Mouse (Mus musculus): ENCODE results near the gene Rplp1. TPM values are rescaled to one million over a fixed set of nuclear protein-coding genes. Genes with fewer than 3 reads are reported as not detected.
A peak's percentile ranks its signal among the peaks of the same experiment; 100 is the strongest.

The Rplp1 gene
- 1,000 and 1,067 TPM in 2 replicates for polyA plus RNA-seq (2014; fragmentation: Nextera tagmentation; extraction: Ambion mirVana)

- H3K27ac ChIP-seq (ENCODE audit: low read depth, low read length), result peak within 1 kb of the TSS; percentile 87
- H3K9me3 ChIP-seq (ENCODE audit: control insufficient read depth, low read length), result no peaks in the 10 kb centered on the region
- H3K4me2 ChIP-seq (ENCODE audit: low read depth, low read length, severe bottlenecking), result peak within 1 kb of the TSS; percentile 60
- H3K36me3 ChIP-seq (ENCODE audit: control insufficient read depth, insufficient read depth, low read length), result peaks cover 11% of the 10 kb centered on the region; the same call in 1 of the 2 replicates
- ATAC-seq (replicated peaks; ENCODE audit: low FRiP score) (peak; percentile 95), DNase-seq (ENCODE audit: low spot score) (peak; percentile 95)
- peak within 1 kb of the TSS; percentile 86 for H3K9ac ChIP-seq (ENCODE audit: low read length)
- peak within 1 kb of the TSS; percentile 91 for H3K4me3 ChIP-seq (ENCODE audit: low read depth, low read length)
- no peaks in the 10 kb centered on the region for H3K4me1 ChIP-seq (replicated peaks; ENCODE audit: control insufficient read depth, insufficient read depth, low read length)
- under 1% methylated on average over 70 of the region's 70 CpGs for WGBS
- no peaks in the 10 kb centered on the region for H3K27me3 ChIP-seq (ENCODE audit: control insufficient read depth, insufficient read depth, low read length)
Observed at GRCm38 (mm10) chr9:61914203-61914916, at the start of gene Rplp1. TSS of gene Rplp1 (minus strand) at chr9:61914542.

- Histone ChIP-seq H3K4me3 (ENCODE audit: low read depth, low read length) (no peak overlapping the region), H3K27me3 (ENCODE audit: control insufficient read depth, insufficient read depth, low read length) (no peaks in the 10 kb centered on the region), H3K9me3 (ENCODE audit: control insufficient read depth, low read length) (no peaks in the 10 kb centered on the region), H3K4me2 (ENCODE audit: low read depth, low read length, severe bottlenecking) (no peak overlapping the region), H3K4me1 (replicated peaks; ENCODE audit: control insufficient read depth, insufficient read depth, low read length) (no peaks in the 10 kb centered on the region), H3K9ac (ENCODE audit: low read length) (no peak overlapping the region), H3K36me3 (ENCODE audit: control insufficient read depth, insufficient read depth, low read length) (no peaks in the 10 kb centered on the region), H3K27ac (ENCODE audit: low read depth, low read length) (no peak overlapping the region)
- ATAC-seq (replicated peaks; ENCODE audit: low FRiP score) (no peak), DNase-seq (ENCODE audit: low spot score) (no peak)
- 79% methylated on average over 6 of the region's 6 CpGs for WGBS
Observed at GRCm38 (mm10) chr9:61963356-61963755, 49.0 kb upstream of the Rplp1 start.

- Histone ChIP-seq H3K4me1 (replicated peaks; ENCODE audit: control insufficient read depth, insufficient read depth, low read length) (no peaks in the 10 kb centered on the region), H3K27ac (ENCODE audit: low read depth, low read length) (no peak overlapping the region), H3K9me3 (ENCODE audit: control insufficient read depth, low read length) (no peaks in the 10 kb centered on the region), H3K4me2 (ENCODE audit: low read depth, low read length, severe bottlenecking) (no peak overlapping the region), H3K36me3 (ENCODE audit: control insufficient read depth, insufficient read depth, low read length) (no peaks in the 10 kb centered on the region), H3K4me3 (ENCODE audit: low read depth, low read length) (no peak overlapping the region), H3K9ac (ENCODE audit: low read length) (no peak overlapping the region), H3K27me3 (ENCODE audit: control insufficient read depth, insufficient read depth, low read length) (no peaks in the 10 kb centered on the region)
- WGBS, result 86% methylated on average over 4 of the region's 4 CpGs
- ATAC-seq (replicated peaks; ENCODE audit: low FRiP score) (no peak), DNase-seq (ENCODE audit: low spot score) (no peak)
Observed at GRCm38 (mm10) chr9:61961181-61961580, 46.8 kb upstream of the Rplp1 start.

- Histone ChIP-seq H3K36me3 (ENCODE audit: control insufficient read depth, insufficient read depth, low read length) (no peaks in the 10 kb centered on the region), H3K4me1 (replicated peaks; ENCODE audit: control insufficient read depth, insufficient read depth, low read length) (no peaks in the 10 kb centered on the region), H3K9ac (ENCODE audit: low read length) (no peak overlapping the region), H3K27ac (ENCODE audit: low read depth, low read length) (no peak overlapping the region), H3K9me3 (ENCODE audit: control insufficient read depth, low read length) (no peaks in the 10 kb centered on the region), H3K4me3 (ENCODE audit: low read depth, low read length) (no peak overlapping the region), H3K4me2 (ENCODE audit: low read depth, low read length, severe bottlenecking) (no peak overlapping the region), H3K27me3 (ENCODE audit: control insufficient read depth, insufficient read depth, low read length) (no peaks in the 10 kb centered on the region)
- DNase-seq (ENCODE audit: low spot score) (no peak), ATAC-seq (replicated peaks; ENCODE audit: low FRiP score) (no peak)
- WGBS, result 71% methylated on average over 5 of the region's 5 CpGs
Observed at GRCm38 (mm10) chr9:61960753-61961152, 46.4 kb upstream of the Rplp1 start.

- no peak overlapping the region for H3K4me2 ChIP-seq (ENCODE audit: low read depth, low read length, severe bottlenecking)
- no peak overlapping the region for H3K9ac ChIP-seq (ENCODE audit: low read length)
- H3K4me1 ChIP-seq (replicated peaks; ENCODE audit: control insufficient read depth, insufficient read depth, low read length), result no peaks in the 10 kb centered on the region
- H3K4me3 ChIP-seq (ENCODE audit: low read depth, low read length), result no peak overlapping the region
- H3K9me3 ChIP-seq (ENCODE audit: control insufficient read depth, low read length), result no peaks in the 10 kb centered on the region
- H3K36me3 ChIP-seq (ENCODE audit: control insufficient read depth, insufficient read depth, low read length), result no peaks in the 10 kb centered on the region
- no peaks in the 10 kb centered on the region for H3K27me3 ChIP-seq (ENCODE audit: control insufficient read depth, insufficient read depth, low read length)
- DNase-seq (ENCODE audit: low spot score) (no peak), ATAC-seq (replicated peaks; ENCODE audit: low FRiP score) (no peak)
- H3K27ac ChIP-seq (ENCODE audit: low read depth, low read length), result no peak overlapping the region
- 77% methylated on average over 1 of the region's 1 CpGs for WGBS
Observed at GRCm38 (mm10) chr9:61959921-61960569, 45.7 kb upstream of the Rplp1 start.

GRCm38 (mm10) chr9:61954707-61955106 lies 40.4 kb upstream of the Rplp1 start:
- Histone ChIP-seq H3K4me1 (replicated peaks; ENCODE audit: control insufficient read depth, insufficient read depth, low read length) (0 out of 2 replicates have a peak, but pooled peaks cover 1% of the 10 kb centered on the region), H3K9me3 (ENCODE audit: control insufficient read depth, low read length) (no peaks in the 10 kb centered on the region), H3K9ac (ENCODE audit: low read length) (no peak overlapping the region), H3K4me2 (ENCODE audit: low read depth, low read length, severe bottlenecking) (no peak overlapping the region), H3K27me3 (ENCODE audit: control insufficient read depth, insufficient read depth, low read length) (no peaks in the 10 kb centered on the region), H3K27ac (ENCODE audit: low read depth, low read length) (no peak overlapping the region), H3K4me3 (ENCODE audit: low read depth, low read length) (no peak overlapping the region), H3K36me3 (ENCODE audit: control insufficient read depth, insufficient read depth, low read length) (no peaks in the 10 kb centered on the region)
- DNase-seq (ENCODE audit: low spot score), result no peak
- no peak for ATAC-seq (replicated peaks; ENCODE audit: low FRiP score)

GRCm38 (mm10) chr9:61952241-61952640 lies 37.9 kb upstream of the Rplp1 start:
- ATAC-seq (replicated peaks; ENCODE audit: low FRiP score) (no peak), DNase-seq (ENCODE audit: low spot score) (no peak)
- H3K9ac ChIP-seq (ENCODE audit: low read length), result no peak overlapping the region
- no peak overlapping the region for H3K27ac ChIP-seq (ENCODE audit: low read depth, low read length)
- H3K27me3 ChIP-seq (ENCODE audit: control insufficient read depth, insufficient read depth, low read length), result no peaks in the 10 kb centered on the region
- no peaks in the 10 kb centered on the region for H3K9me3 ChIP-seq (ENCODE audit: control insufficient read depth, low read length)
- H3K4me1 ChIP-seq (replicated peaks; ENCODE audit: control insufficient read depth, insufficient read depth, low read length), result peaks cover 3% of the 10 kb centered on the region; the same call in 1 of the 2 replicates
- H3K36me3 ChIP-seq (ENCODE audit: control insufficient read depth, insufficient read depth, low read length), result no peaks in the 10 kb centered on the region
- no peak overlapping the region for H3K4me3 ChIP-seq (ENCODE audit: low read depth, low read length)
- WGBS, result 53% methylated on average over 7 of the region's 7 CpGs
- no peak overlapping the region for H3K4me2 ChIP-seq (ENCODE audit: low read depth, low read length, severe bottlenecking)

GRCm38 (mm10) chr9:61947402-61948346 lies 33.3 kb upstream of the Rplp1 start:
- 8% methylated on average over 24 of the region's 24 CpGs for WGBS
- Histone ChIP-seq H3K27me3 (ENCODE audit: control insufficient read depth, insufficient read depth, low read length) (no peaks in the 10 kb centered on the region), H3K9ac (ENCODE audit: low read length) (peak overlapping the region; percentile 21), H3K9me3 (ENCODE audit: control insufficient read depth, low read length) (no peaks in the 10 kb centered on the region), H3K27ac (ENCODE audit: low read depth, low read length) (no peak overlapping the region), H3K4me1 (replicated peaks; ENCODE audit: control insufficient read depth, insufficient read depth, low read length) (peaks cover 3% of the 10 kb centered on the region; the same call in 1 of the 2 replicates), H3K36me3 (ENCODE audit: control insufficient read depth, insufficient read depth, low read length) (peaks cover 2% of the 10 kb centered on the region; the same call in 1 of the 2 replicates), H3K4me2 (ENCODE audit: low read depth, low read length, severe bottlenecking) (peak overlapping the region; percentile 80), H3K4me3 (ENCODE audit: low read depth, low read length) (peak overlapping the region; percentile 89)
- ATAC-seq (replicated peaks; ENCODE audit: low FRiP score), result peak; percentile 80
- peak; percentile 91 for DNase-seq (ENCODE audit: low spot score)
